Mouse (Mus musculus): ENCODE results near the gene Grb2. TPM values are rescaled to one million over a fixed set of nuclear protein-coding genes. Genes with fewer than 3 reads are reported as not detected.

Gene Grb2
- polyA plus RNA-seq, 1 experiment from 2014 or later = 173 TPM

GRCm38 (mm10) chr11:115639540-115639939 is 68.9 kb downstream of the Grb2 start:
- no peaks in the 10 kb centered on the region for H3K9me3 ChIP-seq
- no peak overlapping the region for H3K27ac ChIP-seq
- no peak for ATAC-seq (replicated peaks)
- 97% methylated on average over 4 of the region's 4 CpGs for WGBS
- H3K36me3 ChIP-seq (replicated peaks) = no peaks in the 10 kb centered on the region; the same call in 1 of the 2 replicates
- H3K9ac ChIP-seq = no peak overlapping the region
- H3K27me3 ChIP-seq (replicated peaks) = no peaks in the 10 kb centered on the region
- no peak overlapping the region for H3K4me2 ChIP-seq
- H3K4me3 ChIP-seq = no peak overlapping the region
- no peaks in the 10 kb centered on the region for H3K4me1 ChIP-seq

DNA sequence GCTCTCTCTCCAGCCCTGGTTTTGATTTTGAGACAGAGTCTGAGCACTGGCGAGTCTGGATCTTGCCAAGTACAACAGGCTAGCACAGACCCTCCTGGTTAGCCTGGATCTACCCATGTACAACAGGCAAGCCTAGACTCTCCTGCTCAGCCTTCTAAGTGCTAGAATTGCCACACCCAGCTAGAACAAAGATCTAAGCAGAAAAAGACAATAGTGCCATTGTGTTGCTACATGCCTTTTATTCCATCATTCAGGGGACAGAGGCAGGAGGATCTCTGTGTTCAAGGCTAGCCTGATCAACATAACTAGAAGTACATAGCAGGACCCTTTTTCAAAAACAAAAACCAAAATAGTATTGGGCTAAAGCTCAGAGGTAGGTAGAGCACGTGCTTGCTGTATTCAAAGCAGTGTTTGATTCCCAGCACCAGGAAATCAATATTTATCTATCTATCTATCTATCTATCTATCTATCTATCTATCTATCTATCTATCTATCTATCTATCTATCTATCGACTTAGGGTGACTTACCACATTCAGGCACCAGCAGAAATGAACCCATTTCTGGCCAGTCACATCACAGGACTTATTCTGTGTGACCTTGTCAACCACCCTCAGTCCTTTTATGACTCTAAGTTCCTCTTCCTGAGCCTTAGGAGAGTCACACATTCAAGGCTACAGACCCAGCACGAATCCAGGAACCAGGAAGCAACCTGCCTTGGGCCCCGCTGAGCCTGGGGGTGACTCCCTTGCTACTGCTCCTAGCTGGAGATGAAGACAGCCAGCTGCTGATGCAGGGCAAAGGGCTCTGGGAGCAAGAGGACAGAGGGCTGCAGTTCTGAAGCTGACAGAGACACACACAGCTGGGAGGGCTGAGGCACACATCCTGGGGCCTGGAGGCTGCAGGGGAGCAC is 69.6 kb downstream of the Grb2 start:
- no peaks in the 10 kb centered on the region for H3K4me1 ChIP-seq
- ATAC-seq (replicated peaks) = no peak
- no peak overlapping the region for H3K9ac ChIP-seq
- H3K9me3 ChIP-seq = no peaks in the 10 kb centered on the region
- H3K36me3 ChIP-seq (replicated peaks) = no peaks in the 10 kb centered on the region
- H3K27me3 ChIP-seq (replicated peaks) = no peaks in the 10 kb centered on the region
- H3K4me3 ChIP-seq = no peak overlapping the region
- no peak overlapping the region for H3K4me2 ChIP-seq
- WGBS = 83% methylated on average over 5 of the region's 5 CpGs
- H3K27ac ChIP-seq = no peak overlapping the region

GRCm38 (mm10) chr11:115636960-115637359 is 71.4 kb downstream of the Grb2 start:
- 83% methylated on average over 3 of the region's 3 CpGs for WGBS

GRCm38 (mm10) chr11:115635484-115635883 is 72.9 kb downstream of the Grb2 start:
- no peaks in the 10 kb centered on the region for H3K36me3 ChIP-seq (replicated peaks)
- no peak overlapping the region for H3K27ac ChIP-seq
- 81% methylated on average over 8 of the region's 8 CpGs for WGBS
- no peak overlapping the region for H3K9ac ChIP-seq
- no peaks in the 10 kb centered on the region for H3K4me1 ChIP-seq
- no peaks in the 10 kb centered on the region for H3K27me3 ChIP-seq (replicated peaks)
- H3K4me2 ChIP-seq = no peak overlapping the region
- H3K9me3 ChIP-seq = no peaks in the 10 kb centered on the region
- H3K4me3 ChIP-seq = no peak overlapping the region
- no peak for ATAC-seq (replicated peaks)

More at GRCm38 (mm10) chr11:115636960-115637359, 71.4 kb downstream of the Grb2 start:
- Histone ChIP-seq H3K27ac (no peak overlapping the region), H3K36me3 (replicated peaks) (no peaks in the 10 kb centered on the region), H3K4me1 (no peaks in the 10 kb centered on the region), H3K27me3 (replicated peaks) (no peaks in the 10 kb centered on the region), H3K9ac (no peak overlapping the region), H3K4me3 (no peak overlapping the region), H3K4me2 (no peak overlapping the region), H3K9me3 (no peaks in the 10 kb centered on the region)
- no peak for ATAC-seq (replicated peaks)

- 84% methylated on average over 8 of the region's 8 CpGs for WGBS
These were observed 73.4 kb downstream of the Grb2 start for GRCm38 (mm10) chr11:115635041-115635440.

GRCm38 (mm10) chr11:115634109-115634508 is 74.3 kb downstream of the Grb2 start:
- no peaks in the 10 kb centered on the region for H3K9me3 ChIP-seq
- WGBS = 81% methylated on average over 4 of the region's 4 CpGs
- H3K36me3 ChIP-seq (replicated peaks) = no peaks in the 10 kb centered on the region
- H3K9ac ChIP-seq = no peak overlapping the region
- ATAC-seq (replicated peaks) = no peak
- no peak overlapping the region for H3K27ac ChIP-seq
- no peak overlapping the region for H3K4me3 ChIP-seq
- H3K27me3 ChIP-seq (replicated peaks) = no peaks in the 10 kb centered on the region
- H3K4me2 ChIP-seq = no peak overlapping the region
- no peaks in the 10 kb centered on the region for H3K4me1 ChIP-seq

More at GRCm38 (mm10) chr11:115635041-115635440, 73.4 kb downstream of the Grb2 start:
- Histone ChIP-seq H3K9ac (no peak overlapping the region), H3K4me3 (no peak overlapping the region), H3K9me3 (no peaks in the 10 kb centered on the region), H3K36me3 (replicated peaks) (no peaks in the 10 kb centered on the region), H3K27me3 (replicated peaks) (no peaks in the 10 kb centered on the region), H3K4me2 (no peak overlapping the region), H3K27ac (no peak overlapping the region), H3K4me1 (no peaks in the 10 kb centered on the region)
- ATAC-seq (replicated peaks) = no peak

DNA sequence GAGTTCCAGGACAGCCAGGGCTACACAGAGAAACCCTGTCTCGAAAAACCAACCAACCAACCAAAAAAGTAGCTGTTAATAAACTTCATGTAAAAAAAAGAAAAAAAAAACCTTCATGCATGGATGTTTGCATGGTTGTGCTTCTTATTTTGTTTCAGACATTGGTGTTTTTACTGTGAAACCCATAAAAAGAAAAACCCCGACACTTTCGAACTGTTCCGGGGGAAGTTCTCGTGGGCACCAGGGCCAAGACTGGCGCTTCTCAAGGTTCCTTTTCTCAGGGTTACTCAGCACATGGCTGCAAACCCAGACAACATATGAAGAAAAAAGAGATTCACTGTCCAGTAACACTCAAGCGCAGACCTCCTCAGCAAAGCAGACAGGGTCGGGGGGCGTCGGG is 75.5 kb downstream of the Grb2 start:
- ATAC-seq (replicated peaks) = no peak
- 87% methylated on average over 10 of the region's 10 CpGs for WGBS

DNA sequence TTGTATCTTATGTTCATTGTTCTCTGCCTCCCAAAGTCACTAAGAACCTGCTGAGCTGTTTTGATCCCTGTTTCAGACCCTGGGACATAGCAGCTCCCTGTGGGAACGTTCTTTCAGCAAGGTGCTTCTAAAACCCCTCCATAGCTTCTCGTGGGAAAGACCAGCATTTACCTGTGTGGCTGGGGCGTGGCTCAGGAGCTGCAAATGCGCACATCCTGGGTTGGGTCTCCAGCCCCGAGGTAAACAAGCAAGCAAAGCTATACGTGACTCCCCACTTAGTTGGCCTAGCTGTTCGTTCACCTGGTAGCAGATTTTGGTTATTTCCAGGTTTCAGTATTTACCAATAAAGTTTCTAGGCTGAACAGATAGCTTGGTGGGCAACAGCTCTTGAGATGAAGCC is 76.2 kb downstream of the Grb2 start:
- Histone ChIP-seq H3K36me3 (replicated peaks) (no peaks in the 10 kb centered on the region), H3K27me3 (replicated peaks) (no peaks in the 10 kb centered on the region), H3K9me3 (no peaks in the 10 kb centered on the region), H3K9ac (no peak overlapping the region), H3K4me1 (peaks cover under 1% of the 10 kb centered on the region), H3K4me2 (no peak overlapping the region), H3K27ac (no peak overlapping the region), H3K4me3 (no peak overlapping the region)
- 76% methylated on average over 7 of the region's 7 CpGs for WGBS
- no peak for ATAC-seq (replicated peaks)

More for the DNA sequence above, 75.5 kb downstream of the Grb2 start:
- Histone ChIP-seq H3K4me1 (no peaks in the 10 kb centered on the region), H3K27ac (no peak overlapping the region), H3K9ac (no peak overlapping the region), H3K4me2 (no peak overlapping the region), H3K9me3 (no peaks in the 10 kb centered on the region), H3K27me3 (replicated peaks) (no peaks in the 10 kb centered on the region), H3K4me3 (no peak overlapping the region), H3K36me3 (replicated peaks) (no peaks in the 10 kb centered on the region)

DNA sequence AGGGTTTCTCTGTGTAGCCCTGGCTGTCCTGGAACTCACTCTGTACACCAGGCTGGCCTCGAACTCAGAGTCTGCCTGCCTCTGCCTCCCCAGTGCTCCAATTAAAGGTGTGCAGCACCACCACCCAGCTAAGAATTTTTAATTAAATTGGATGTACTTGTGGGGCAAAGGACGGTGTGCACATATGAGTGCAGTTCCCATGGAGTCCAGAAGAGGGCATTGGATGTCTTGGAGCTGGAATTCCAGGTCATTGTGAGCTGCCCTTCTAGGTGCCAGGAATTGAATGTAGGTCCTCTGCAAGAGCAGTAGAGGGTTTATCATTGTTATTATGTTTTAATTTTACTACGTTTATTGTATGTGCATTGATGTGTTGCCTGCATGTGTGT is 76.9 kb downstream of the Grb2 start:
- 17% methylated on average over 3 of the region's 3 CpGs for WGBS

DNA sequence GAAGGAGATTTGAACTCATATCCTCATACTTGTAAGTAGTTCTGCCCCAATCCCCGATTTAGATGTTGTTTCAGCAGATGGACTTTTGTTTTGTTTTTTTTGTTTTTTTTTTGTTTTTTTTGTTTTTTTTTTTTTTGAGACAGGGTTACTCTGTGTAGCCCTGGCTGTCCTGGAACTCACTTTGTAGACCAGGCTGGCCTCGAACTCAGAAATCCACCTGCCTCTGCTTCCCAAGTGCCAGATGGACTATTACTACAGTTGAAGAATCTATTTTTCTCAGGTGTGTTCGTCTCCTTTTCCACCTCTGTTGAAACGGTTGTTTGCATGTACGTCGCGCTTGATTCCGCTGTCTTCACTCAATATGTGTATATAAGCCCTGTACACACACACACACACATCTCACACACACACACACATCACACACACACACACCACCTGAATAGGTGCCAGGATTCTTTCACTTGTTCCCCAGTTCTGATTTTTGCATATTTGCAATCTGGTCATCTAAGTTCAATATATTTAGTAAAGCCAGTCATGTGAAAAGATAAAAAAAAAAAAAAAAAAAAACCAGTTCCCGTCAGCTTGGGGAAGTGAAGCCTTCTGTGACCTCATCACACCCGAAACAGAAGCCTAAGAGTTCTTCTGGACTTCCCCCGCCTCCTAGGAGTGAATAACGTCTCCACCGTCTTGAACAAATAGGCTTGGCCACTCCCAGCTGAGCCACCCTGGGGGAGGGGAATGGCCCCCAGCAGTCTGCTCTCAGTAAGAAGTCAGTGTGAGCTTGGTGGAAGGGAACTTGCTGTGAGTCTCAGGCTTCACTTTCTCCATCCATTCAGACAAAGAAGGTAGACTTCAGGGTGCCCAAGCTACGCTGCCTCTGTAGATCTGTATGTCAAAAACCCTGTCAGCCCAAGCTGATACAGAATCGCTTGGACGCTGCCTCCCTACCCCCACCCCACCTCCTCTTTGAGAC is 77.6 kb downstream of the Grb2 start:
- H3K4me3 ChIP-seq = no peak overlapping the region
- no peak for ATAC-seq (replicated peaks)
- H3K36me3 ChIP-seq (replicated peaks) = no peaks in the 10 kb centered on the region
- 50% methylated on average over 16 of the region's 16 CpGs for WGBS
- H3K27me3 ChIP-seq (replicated peaks) = no peaks in the 10 kb centered on the region
- H3K27ac ChIP-seq = no peak overlapping the region
- no peaks in the 10 kb centered on the region for H3K9me3 ChIP-seq
- H3K4me2 ChIP-seq = no peak overlapping the region
- H3K9ac ChIP-seq = no peak overlapping the region
- peaks cover 9% of the 10 kb centered on the region for H3K4me1 ChIP-seq

More for the DNA sequence above, 76.9 kb downstream of the Grb2 start:
- Histone ChIP-seq H3K9me3 (no peaks in the 10 kb centered on the region), H3K27me3 (replicated peaks) (no peaks in the 10 kb centered on the region), H3K27ac (no peak overlapping the region), H3K9ac (no peak overlapping the region), H3K4me1 (peaks cover 8% of the 10 kb centered on the region), H3K4me3 (no peak overlapping the region), H3K4me2 (no peak overlapping the region), H3K36me3 (replicated peaks) (no peaks in the 10 kb centered on the region)
- no peak for ATAC-seq (replicated peaks)

- 85% methylated on average over 13 of the region's 13 CpGs for WGBS
- Histone ChIP-seq H3K4me3 (no peak overlapping the region), H3K4me2 (no peak overlapping the region), H3K27me3 (replicated peaks) (no peaks in the 10 kb centered on the region), H3K4me1 (peaks cover 9% of the 10 kb centered on the region), H3K9ac (no peak overlapping the region), H3K9me3 (no peaks in the 10 kb centered on the region), H3K27ac (no peak overlapping the region), H3K36me3 (replicated peaks) (no peaks in the 10 kb centered on the region)
- ATAC-seq (replicated peaks) = no peak
These were observed 78.5 kb downstream of the Grb2 start for GRCm38 (mm10) chr11:115629734-115630531.
